Mouse (Mus musculus): ENCODE measurements around the gene Ppp1r12a. TPM values are rescaled to one million over a fixed set of nuclear protein-coding genes. Genes with fewer than 3 reads are reported as not detected.

Gene Ppp1r12a
- polyA plus RNA-seq, 2 experiments: 58.0 to 72.8 TPM

DNA sequence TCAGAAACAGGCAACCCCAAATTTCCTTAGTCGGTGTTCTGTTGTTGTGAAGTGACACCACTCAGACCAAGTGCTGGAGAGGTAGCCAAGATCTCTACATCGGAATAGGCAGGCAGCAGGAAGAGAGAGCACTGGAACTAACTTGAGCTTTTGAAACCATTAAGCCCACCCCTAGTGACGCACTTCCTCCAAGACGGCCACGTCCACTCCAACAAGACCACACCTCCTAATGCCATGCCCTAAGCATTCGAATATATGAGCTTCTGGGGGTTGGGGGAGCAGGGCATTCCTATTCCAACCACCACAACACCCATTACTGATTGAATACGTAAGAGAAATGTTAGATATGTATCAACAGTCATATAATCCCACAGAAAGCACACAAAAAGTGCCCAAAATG, 134.5 kb downstream of the Ppp1r12a start:
- H3K9ac ChIP-seq (ENCODE audit: low read depth, low read length, severe bottlenecking): no peak overlapping the region
- TF ChIP-seq POLR2A (IDR thresholded peaks at IDR 0.05; ENCODE audit: borderline replicate concordance, extremely low read depth, insufficient read depth, insufficient read length): no peak
- no peaks in the 10 kb centered on the region for H3K36me3 ChIP-seq (ENCODE audit: control insufficient read depth, insufficient read depth, low read length)
- H3K27me3 ChIP-seq (ENCODE audit: control insufficient read depth, insufficient read depth, low read length): no peaks in the 10 kb centered on the region
- H3K4me2 ChIP-seq (replicated peaks; ENCODE audit: low read depth, low read length, severe bottlenecking): no peak overlapping the region
- H3K4me1 ChIP-seq (ENCODE audit: control insufficient read depth, insufficient read depth, low read length): no peaks in the 10 kb centered on the region
- no peak overlapping the region for H3K4me3 ChIP-seq (replicated peaks; ENCODE audit: low read length)
- no peak overlapping the region for H3K27ac ChIP-seq (replicated peaks; ENCODE audit: low read depth, low read length)
- ATAC-seq (ENCODE audit: low FRiP score, low read depth) (no peak), DNase-seq (ENCODE audit: low spot score) (no peak)
- no peaks in the 10 kb centered on the region for H3K9me3 ChIP-seq (ENCODE audit: control insufficient read depth, low read length)
- WGBS: 78% methylated on average over 7 of the region's 7 CpGs

DNA sequence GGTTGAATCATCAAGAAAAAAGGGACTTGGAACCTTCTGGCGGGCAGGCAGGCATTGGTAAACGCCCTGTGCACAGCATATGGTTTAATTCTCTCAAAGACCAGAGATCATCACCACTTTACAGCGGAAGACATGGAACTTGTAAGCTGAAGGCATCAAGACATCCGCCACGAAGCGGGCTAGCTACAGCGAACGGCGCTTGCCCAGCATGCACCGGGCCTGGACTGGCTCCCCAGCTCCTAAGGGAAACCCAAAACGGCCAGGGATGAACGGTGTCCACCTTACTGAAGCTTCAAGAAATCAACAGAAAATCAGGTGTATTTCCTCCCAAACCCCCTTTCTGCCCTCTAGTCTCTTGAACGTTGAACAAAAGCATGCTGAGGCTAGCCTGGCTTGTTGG, 136.3 kb downstream of the Ppp1r12a start:
- no peak for DNase-seq (ENCODE audit: low spot score)
- no peak overlapping the region for H3K9ac ChIP-seq (ENCODE audit: low read depth, low read length, severe bottlenecking)
- no peak for TF ChIP-seq POLR2A (IDR thresholded peaks at IDR 0.05; ENCODE audit: borderline replicate concordance, extremely low read depth, insufficient read depth, insufficient read length)
- no peak for ATAC-seq (ENCODE audit: low FRiP score, low read depth)
- 90% methylated on average over 13 of the region's 13 CpGs for WGBS
- no peak overlapping the region for H3K27ac ChIP-seq (replicated peaks; ENCODE audit: low read depth, low read length)
- H3K4me3 ChIP-seq (replicated peaks; ENCODE audit: low read length): no peak overlapping the region
- no peaks in the 10 kb centered on the region for H3K9me3 ChIP-seq (ENCODE audit: control insufficient read depth, low read length)
- no peaks in the 10 kb centered on the region for H3K27me3 ChIP-seq (ENCODE audit: control insufficient read depth, insufficient read depth, low read length)
- H3K4me1 ChIP-seq (ENCODE audit: control insufficient read depth, insufficient read depth, low read length): no peaks in the 10 kb centered on the region
- H3K4me2 ChIP-seq (replicated peaks; ENCODE audit: low read depth, low read length, severe bottlenecking): no peak overlapping the region
- H3K36me3 ChIP-seq (ENCODE audit: control insufficient read depth, insufficient read depth, low read length): no peaks in the 10 kb centered on the region

DNA sequence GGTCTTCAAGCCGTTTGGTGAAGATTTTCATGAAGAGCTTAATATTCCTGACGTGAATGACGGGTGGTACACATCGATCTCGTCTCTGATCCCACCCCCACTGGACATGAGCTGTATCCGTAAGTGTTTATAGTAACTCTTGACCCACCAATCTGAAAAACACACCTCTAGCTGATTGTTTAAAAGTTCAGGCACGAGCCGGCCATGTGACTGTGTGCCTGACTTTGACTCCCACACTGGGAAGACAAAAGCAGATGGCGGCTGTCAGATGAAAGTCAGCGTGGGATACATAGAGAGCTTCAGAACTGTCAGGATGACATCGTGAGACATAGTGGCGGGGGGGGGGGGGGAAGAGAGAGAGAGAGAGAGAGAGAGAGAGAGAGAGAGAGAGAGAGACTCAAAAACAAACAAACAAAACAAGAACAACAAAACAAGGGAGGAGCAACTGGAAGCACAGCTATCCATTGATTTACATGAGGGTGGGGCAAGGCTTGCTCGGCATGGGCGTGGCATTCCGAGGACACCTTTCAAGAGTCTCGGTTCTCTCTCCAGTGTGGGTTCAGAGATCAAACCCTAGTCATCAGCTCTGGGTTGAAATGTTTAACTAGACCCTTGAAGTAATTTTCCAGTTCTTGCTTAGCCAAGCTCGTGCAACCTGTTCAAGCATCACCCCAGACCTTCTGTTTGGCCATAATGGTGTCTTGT, 137.0 kb downstream of the Ppp1r12a start:
- Histone ChIP-seq H3K27me3 (ENCODE audit: control insufficient read depth, insufficient read depth, low read length) (no peaks in the 10 kb centered on the region), H3K4me2 (replicated peaks; ENCODE audit: low read depth, low read length, severe bottlenecking) (no peak overlapping the region), H3K4me1 (ENCODE audit: control insufficient read depth, insufficient read depth, low read length) (no peaks in the 10 kb centered on the region), H3K9me3 (ENCODE audit: control insufficient read depth, low read length) (no peaks in the 10 kb centered on the region), H3K9ac (ENCODE audit: low read depth, low read length, severe bottlenecking) (no peak overlapping the region), H3K27ac (replicated peaks; ENCODE audit: low read depth, low read length) (no peak overlapping the region), H3K36me3 (ENCODE audit: control insufficient read depth, insufficient read depth, low read length) (no peaks in the 10 kb centered on the region), H3K4me3 (replicated peaks; ENCODE audit: low read length) (no peak overlapping the region)
- no peak for TF ChIP-seq POLR2A (IDR thresholded peaks at IDR 0.05; ENCODE audit: borderline replicate concordance, extremely low read depth, insufficient read depth, insufficient read length)
- no peak for DNase-seq (ENCODE audit: low spot score)
- ATAC-seq (ENCODE audit: low FRiP score, low read depth): no peak
- 82% methylated on average over 16 of the region's 17 CpGs for WGBS

DNA sequence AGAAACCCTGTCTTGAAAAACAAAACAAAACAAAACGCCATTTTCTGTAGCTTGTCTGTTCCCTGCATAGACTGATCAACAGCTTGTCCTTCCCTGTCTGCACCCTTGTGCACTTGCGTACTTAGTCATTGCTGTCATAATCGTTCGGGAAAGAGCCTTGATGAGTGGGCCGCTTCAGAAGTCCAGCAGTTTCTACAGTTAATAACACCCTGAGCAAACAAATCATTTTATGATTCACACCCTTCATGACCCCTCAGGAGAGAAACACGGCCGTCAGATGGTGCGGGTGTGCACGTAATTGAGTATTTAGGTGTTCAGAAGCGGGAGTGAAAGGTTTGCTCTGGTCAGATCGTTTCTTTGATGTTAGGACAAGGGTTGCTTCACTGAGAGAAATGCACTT, 137.8 kb downstream of the Ppp1r12a start:
- WGBS: 53% methylated on average over 11 of the region's 11 CpGs
- no peak for TF ChIP-seq POLR2A (IDR thresholded peaks at IDR 0.05; ENCODE audit: borderline replicate concordance, extremely low read depth, insufficient read depth, insufficient read length)
- Histone ChIP-seq H3K4me2 (replicated peaks; ENCODE audit: low read depth, low read length, severe bottlenecking) (no peak overlapping the region), H3K4me1 (ENCODE audit: control insufficient read depth, insufficient read depth, low read length) (no peaks in the 10 kb centered on the region), H3K27me3 (ENCODE audit: control insufficient read depth, insufficient read depth, low read length) (no peaks in the 10 kb centered on the region), H3K4me3 (replicated peaks; ENCODE audit: low read length) (no peak overlapping the region), H3K9me3 (ENCODE audit: control insufficient read depth, low read length) (no peaks in the 10 kb centered on the region), H3K9ac (ENCODE audit: low read depth, low read length, severe bottlenecking) (no peak overlapping the region), H3K36me3 (ENCODE audit: control insufficient read depth, insufficient read depth, low read length) (no peaks in the 10 kb centered on the region), H3K27ac (replicated peaks; ENCODE audit: low read depth, low read length) (no peak overlapping the region)
- DNase-seq (ENCODE audit: low spot score) (no peak), ATAC-seq (ENCODE audit: low FRiP score, low read depth) (no peak)

DNA sequence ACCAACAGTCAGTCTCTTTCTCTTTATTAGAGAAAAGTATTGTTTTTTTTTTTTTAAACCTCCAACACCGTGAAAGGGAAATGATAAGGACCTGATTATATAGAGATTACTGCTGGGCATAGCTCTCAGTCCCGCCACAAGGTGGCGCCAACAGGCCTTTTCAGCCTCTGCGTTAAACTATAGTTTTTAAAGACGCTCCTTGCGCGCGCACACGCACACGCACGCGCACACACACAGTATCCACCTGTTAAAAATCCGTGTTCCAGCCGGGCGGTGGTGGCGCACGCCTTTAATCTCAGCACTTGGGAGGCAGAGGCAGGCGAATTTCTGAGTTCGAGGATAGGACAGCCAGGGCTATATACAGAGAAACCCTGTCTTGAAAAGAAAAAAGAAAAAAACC, 138.8 kb downstream of the Ppp1r12a start:
- H3K36me3 ChIP-seq (ENCODE audit: control insufficient read depth, insufficient read depth, low read length): no peaks in the 10 kb centered on the region
- no peaks in the 10 kb centered on the region for H3K27me3 ChIP-seq (ENCODE audit: control insufficient read depth, insufficient read depth, low read length)
- no peak overlapping the region for H3K27ac ChIP-seq (replicated peaks; ENCODE audit: low read depth, low read length)
- WGBS: 16% methylated on average over 19 of the region's 19 CpGs
- H3K4me2 ChIP-seq (replicated peaks; ENCODE audit: low read depth, low read length, severe bottlenecking): no peak overlapping the region
- H3K9ac ChIP-seq (ENCODE audit: low read depth, low read length, severe bottlenecking): no peak overlapping the region
- no peaks in the 10 kb centered on the region for H3K9me3 ChIP-seq (ENCODE audit: control insufficient read depth, low read length)
- H3K4me3 ChIP-seq (replicated peaks; ENCODE audit: low read length): no peak overlapping the region
- no peak for TF ChIP-seq POLR2A (IDR thresholded peaks at IDR 0.05; ENCODE audit: borderline replicate concordance, extremely low read depth, insufficient read depth, insufficient read length)
- peak; percentile 84 for DNase-seq (ENCODE audit: low spot score)
- 0 out of 2 replicates have a peak, but pooled peaks have one; percentile 41 for ATAC-seq (ENCODE audit: low FRiP score, low read depth)
- no peaks in the 10 kb centered on the region for H3K4me1 ChIP-seq (ENCODE audit: control insufficient read depth, insufficient read depth, low read length)

Measured in limb, embryonic 14.5 days (tissue).